Mouse (Mus musculus) mouse trophoblast stem cell (cell line): ENCODE results near the gene Mical2.

ENCODE experiments used
- in situ Hi-C, 2 experiments: fragments of 300-500 bp; cut with MseI, MboI; formaldehyde crosslinking; loops; 2 replicates in 1 of 2; 3 replicates in 1 of 2; pipeline ENCODE4 v1.15.1; 2025

Mical2 gene

GRCm38 (mm10) chr7:112399425-112400170 is 173.9 kb downstream of the Mical2 start:
- in situ Hi-C loops = loop anchor here in 1 of 2 experiments (25.0 kb wide), 1 partner anchor 463 kb away; no protein-coding TSS in a partner anchor

GRCm38 (mm10) chr7:112400175-112400574 is 174.5 kb downstream of the Mical2 start:
- in situ Hi-C loops = loop anchor here in 1 of 2 experiments (25.0 kb wide), 1 partner anchor 462 kb away; no protein-coding TSS in a partner anchor

- in situ Hi-C loops = loop anchor here in 1 of 2 experiments (25.0 kb wide), 1 partner anchor 457 kb away; no protein-coding TSS in a partner anchor
Observed at GRCm38 (mm10) chr7:112405061-112405460, 179.4 kb downstream of the Mical2 start.

GRCm38 (mm10) chr7:112405578-112405977 is 179.9 kb downstream of the Mical2 start:
- in situ Hi-C loops = loop anchor here in 1 of 2 experiments (25.0 kb wide), 1 partner anchor 457 kb away; no protein-coding TSS in a partner anchor

- in situ Hi-C loops = loop anchor here in 1 of 2 experiments (25.0 kb wide), 1 partner anchor 455 kb away; no protein-coding TSS in a partner anchor
Observed at GRCm38 (mm10) chr7:112407597-112407996, 181.9 kb downstream of the Mical2 start.

GRCm38 (mm10) chr7:112409991-112410390 is 184.3 kb downstream of the Mical2 start:
- in situ Hi-C loops = loop anchor here in 1 of 2 experiments (25.0 kb wide), 1 partner anchor 452 kb away; no protein-coding TSS in a partner anchor

- in situ Hi-C loops = loop anchor here in 1 of 2 experiments (25.0 kb wide), 1 partner anchor 449 kb away; no protein-coding TSS in a partner anchor
Observed at GRCm38 (mm10) chr7:112413286-112413685, 187.6 kb downstream of the Mical2 start.

- in situ Hi-C loops = loop anchor here in 1 of 2 experiments (25.0 kb wide), 1 partner anchor 446 kb away; no protein-coding TSS in a partner anchor
Observed at GRCm38 (mm10) chr7:112416058-112416526, 190.4 kb downstream of the Mical2 start.

- in situ Hi-C loops = loop anchor here in 1 of 2 experiments (25.0 kb wide), 1 partner anchor 445 kb away; no protein-coding TSS in a partner anchor
Observed at GRCm38 (mm10) chr7:112416730-112417513, 191.3 kb downstream of the Mical2 start.

GRCm38 (mm10) chr7:112417598-112417997 is 191.9 kb downstream of the Mical2 start:
- in situ Hi-C loops = loop anchor here in 1 of 2 experiments (25.0 kb wide), 1 partner anchor 445 kb away; no protein-coding TSS in a partner anchor

- in situ Hi-C loops = loop anchor here in 1 of 2 experiments (25.0 kb wide), 1 partner anchor 439 kb away; no protein-coding TSS in a partner anchor
Observed at GRCm38 (mm10) chr7:112423438-112423837, 197.8 kb downstream of the Mical2 start.

GRCm38 (mm10) chr7:112426811-112427210 is 201.2 kb downstream of the Mical2 start:
- in situ Hi-C loops = no loop called here

GRCm38 (mm10) chr7:112427357-112428157 is 201.9 kb downstream of the Mical2 start, which contains the start of gene Parva:
TSS of gene Parva (plus strand) at chr7:112427505.
- in situ Hi-C loops = no loop called here

GRCm38 (mm10) chr7:112428158-112428535 is 202.5 kb downstream of the Mical2 start:
- in situ Hi-C loops = no loop called here

GRCm38 (mm10) chr7:112439846-112440245 is 214.2 kb downstream of the Mical2 start:
- in situ Hi-C loops = no loop called here

GRCm38 (mm10) chr7:112444152-112444984 is 218.7 kb downstream of the Mical2 start:
- in situ Hi-C loops = no loop called here

GRCm38 (mm10) chr7:112444985-112445367 is 219.3 kb downstream of the Mical2 start:
- in situ Hi-C loops = no loop called here

GRCm38 (mm10) chr7:112446498-112446897 is 220.8 kb downstream of the Mical2 start:
- in situ Hi-C loops = no loop called here

GRCm38 (mm10) chr7:112449954-112450700 is 224.5 kb downstream of the Mical2 start:
- in situ Hi-C loops = no loop called here
